Mouse (Mus musculus): ENCODE measurements at regions not wholly inside any gene's neighbourhood (a gene's known extent, or its start where the extent isn't known, plus 50 kb on each side); places are given as distances from the start of the nearest gene placed in this dataset.
A peak's percentile ranks its signal among the peaks of the same experiment; 100 is the strongest.

GRCm38 (mm10) chr13:63627184-63627893 is 53.9 kb upstream of the Ptch1 start:
- H3K27ac ChIP-seq, result no peak overlapping the region
- H3K36me3 ChIP-seq, result no peaks in the 10 kb centered on the region
- H3K9ac ChIP-seq, result no peak overlapping the region
- no peaks in the 10 kb centered on the region for H3K27me3 ChIP-seq
- ATAC-seq (replicated peaks; ENCODE audit: low FRiP score), result no peak
- H3K9me3 ChIP-seq (replicated peaks), result no peaks in the 10 kb centered on the region
- 24% methylated on average over 20 of the region's 20 CpGs for WGBS
- H3K4me1 ChIP-seq, result peaks cover 16% of the 10 kb centered on the region
- H3K4me2 ChIP-seq, result peak overlapping the region; percentile 54
- H3K4me3 ChIP-seq (replicated peaks), result peak overlapping the region; percentile 24

- Histone ChIP-seq H3K4me2 (peak overlapping the region; percentile 54), H3K36me3 (no peaks in the 10 kb centered on the region), H3K4me3 (replicated peaks) (peak overlapping the region; percentile 24; the same call in 1 of the 2 replicates), H3K4me1 (peaks cover 21% of the 10 kb centered on the region), H3K27me3 (no peaks in the 10 kb centered on the region), H3K9me3 (replicated peaks) (no peaks in the 10 kb centered on the region), H3K27ac (no peak overlapping the region), H3K9ac (no peak overlapping the region)
- ATAC-seq (replicated peaks; ENCODE audit: low FRiP score), result no peak
- WGBS, result 93% methylated on average over 4 of the region's 4 CpGs
Measured at GRCm38 (mm10) chr13:63627894-63628287, 54.5 kb upstream of the Ptch1 start.

GRCm38 (mm10) chr13:63631771-63632347 is 58.5 kb upstream of the Ptch1 start:
- no peaks in the 10 kb centered on the region for H3K9me3 ChIP-seq (replicated peaks)
- no peak for ATAC-seq (replicated peaks; ENCODE audit: low FRiP score)
- no peaks in the 10 kb centered on the region for H3K27me3 ChIP-seq
- peaks cover 21% of the 10 kb centered on the region for H3K4me1 ChIP-seq
- no peak overlapping the region for H3K4me2 ChIP-seq
- H3K27ac ChIP-seq, result no peak overlapping the region
- no peak overlapping the region for H3K4me3 ChIP-seq (replicated peaks)
- H3K36me3 ChIP-seq, result no peaks in the 10 kb centered on the region
- WGBS, result 23% methylated on average over 5 of the region's 5 CpGs
- no peak overlapping the region for H3K9ac ChIP-seq

GRCm38 (mm10) chr13:63634294-63634693 is 60.9 kb upstream of the Ptch1 start:
- Histone ChIP-seq H3K4me1 (peaks cover 13% of the 10 kb centered on the region), H3K27ac (no peak overlapping the region), H3K4me2 (no peak overlapping the region), H3K36me3 (no peaks in the 10 kb centered on the region), H3K27me3 (no peaks in the 10 kb centered on the region), H3K9ac (no peak overlapping the region), H3K9me3 (replicated peaks) (no peaks in the 10 kb centered on the region), H3K4me3 (replicated peaks) (no peak overlapping the region)
- WGBS, result 92% methylated on average over 2 of the region's 2 CpGs
- ATAC-seq (replicated peaks; ENCODE audit: low FRiP score), result no peak

- Histone ChIP-seq H3K27ac (peak overlapping the region; percentile 91), H3K9me3 (replicated peaks) (no peaks in the 10 kb centered on the region), H3K4me3 (replicated peaks) (no peak overlapping the region), H3K4me2 (0 out of 2 replicates have a peak overlapping the region, but pooled peaks have one; percentile 1), H3K36me3 (no peaks in the 10 kb centered on the region), H3K27me3 (no peaks in the 10 kb centered on the region), H3K4me1 (peaks cover 21% of the 10 kb centered on the region), H3K9ac (no peak overlapping the region)
- ATAC-seq (replicated peaks; ENCODE audit: low FRiP score), result peak; percentile 83
- 24% methylated on average over 12 of the region's 12 CpGs for WGBS
Measured at GRCm38 (mm10) chr13:63641649-63642226, 68.3 kb upstream of the Ptch1 start.

GRCm38 (mm10) chr13:63642617-63643016 is 69.2 kb upstream of the Ptch1 start:
- Histone ChIP-seq H3K27me3 (no peaks in the 10 kb centered on the region), H3K4me1 (peaks cover 21% of the 10 kb centered on the region), H3K9me3 (replicated peaks) (no peaks in the 10 kb centered on the region), H3K4me3 (replicated peaks) (no peak overlapping the region), H3K4me2 (peak overlapping the region; percentile 19; the same call in 1 of the 2 replicates), H3K9ac (no peak overlapping the region), H3K36me3 (no peaks in the 10 kb centered on the region), H3K27ac (peak overlapping the region; percentile 91)
- WGBS, result 21% methylated on average over 5 of the region's 5 CpGs
- ATAC-seq (replicated peaks; ENCODE audit: low FRiP score), result peak; percentile 90

GRCm38 (mm10) chr13:63643394-63643793 is 70.0 kb upstream of the Ptch1 start:
- no peak; the same call in 1 of the 2 replicates for ATAC-seq (replicated peaks; ENCODE audit: low FRiP score)

GRCm38 (mm10) chr13:63644308-63644707 is 70.9 kb upstream of the Ptch1 start:
- H3K27ac ChIP-seq, result no peak overlapping the region
- H3K4me1 ChIP-seq, result peaks cover 21% of the 10 kb centered on the region
- H3K9ac ChIP-seq, result no peak overlapping the region
- no peaks in the 10 kb centered on the region for H3K9me3 ChIP-seq (replicated peaks)
- H3K27me3 ChIP-seq, result no peaks in the 10 kb centered on the region
- H3K4me2 ChIP-seq, result no peak overlapping the region
- H3K4me3 ChIP-seq (replicated peaks), result no peak overlapping the region
- H3K36me3 ChIP-seq, result no peaks in the 10 kb centered on the region
- WGBS, result 95% methylated on average over 5 of the region's 5 CpGs
- no peak for ATAC-seq (replicated peaks; ENCODE audit: low FRiP score)

More at GRCm38 (mm10) chr13:63643394-63643793, 70.0 kb upstream of the Ptch1 start:
- Histone ChIP-seq H3K4me1 (peaks cover 21% of the 10 kb centered on the region), H3K9ac (no peak overlapping the region), H3K36me3 (no peaks in the 10 kb centered on the region), H3K4me3 (replicated peaks) (no peak overlapping the region), H3K27me3 (no peaks in the 10 kb centered on the region), H3K27ac (peak overlapping the region; percentile 91), H3K9me3 (replicated peaks) (no peaks in the 10 kb centered on the region), H3K4me2 (no peak overlapping the region; the same call in 1 of the 2 replicates)
- 48% methylated on average over 2 of the region's 2 CpGs for WGBS

GRCm38 (mm10) chr13:63649058-63649647 is 75.8 kb upstream of the Ptch1 start:
- 77% methylated on average over 3 of the region's 3 CpGs for WGBS
- Histone ChIP-seq H3K4me2 (no peak overlapping the region), H3K27ac (no peak overlapping the region), H3K9ac (no peak overlapping the region), H3K27me3 (no peaks in the 10 kb centered on the region), H3K4me1 (no peaks in the 10 kb centered on the region), H3K9me3 (replicated peaks) (no peaks in the 10 kb centered on the region), H3K4me3 (replicated peaks) (no peak overlapping the region), H3K36me3 (no peaks in the 10 kb centered on the region)
- ATAC-seq (replicated peaks; ENCODE audit: low FRiP score), result no peak

GRCm38 (mm10) chr13:63654514-63654913 is 81.1 kb upstream of the Ptch1 start:
- Histone ChIP-seq H3K4me3 (replicated peaks) (no peak overlapping the region), H3K9me3 (replicated peaks) (no peaks in the 10 kb centered on the region), H3K9ac (no peak overlapping the region), H3K27me3 (no peaks in the 10 kb centered on the region), H3K27ac (no peak overlapping the region), H3K4me2 (no peak overlapping the region), H3K36me3 (no peaks in the 10 kb centered on the region), H3K4me1 (peaks cover 5% of the 10 kb centered on the region; the same call in 1 of the 2 replicates)
- WGBS, result 81% methylated on average over 6 of the region's 6 CpGs
- ATAC-seq (replicated peaks; ENCODE audit: low FRiP score), result no peak

GRCm38 (mm10) chr13:63657115-63657514 is 83.7 kb upstream of the Ptch1 start:
- Histone ChIP-seq H3K36me3 (no peaks in the 10 kb centered on the region), H3K27ac (no peak overlapping the region), H3K4me3 (replicated peaks) (no peak overlapping the region), H3K9me3 (replicated peaks) (no peaks in the 10 kb centered on the region), H3K9ac (no peak overlapping the region), H3K4me1 (peaks cover 5% of the 10 kb centered on the region; the same call in 1 of the 2 replicates), H3K4me2 (no peak overlapping the region), H3K27me3 (no peaks in the 10 kb centered on the region)
- no peak for ATAC-seq (replicated peaks; ENCODE audit: low FRiP score)
- 87% methylated on average over 8 of the region's 8 CpGs for WGBS

- no peak for ATAC-seq (replicated peaks; ENCODE audit: low FRiP score)
- Histone ChIP-seq H3K27ac (no peak overlapping the region), H3K36me3 (no peaks in the 10 kb centered on the region), H3K9me3 (replicated peaks) (no peaks in the 10 kb centered on the region), H3K27me3 (no peaks in the 10 kb centered on the region), H3K4me3 (replicated peaks) (no peak overlapping the region), H3K4me2 (no peak overlapping the region), H3K4me1 (peaks cover 5% of the 10 kb centered on the region; the same call in 1 of the 2 replicates), H3K9ac (no peak overlapping the region)
- 92% methylated on average over 7 of the region's 7 CpGs for WGBS
Measured at GRCm38 (mm10) chr13:63659412-63659811, 86.0 kb upstream of the Ptch1 start.
